Mouse (Mus musculus): Measurements from ENCODE around the gene Dnaja2.

DNA sequence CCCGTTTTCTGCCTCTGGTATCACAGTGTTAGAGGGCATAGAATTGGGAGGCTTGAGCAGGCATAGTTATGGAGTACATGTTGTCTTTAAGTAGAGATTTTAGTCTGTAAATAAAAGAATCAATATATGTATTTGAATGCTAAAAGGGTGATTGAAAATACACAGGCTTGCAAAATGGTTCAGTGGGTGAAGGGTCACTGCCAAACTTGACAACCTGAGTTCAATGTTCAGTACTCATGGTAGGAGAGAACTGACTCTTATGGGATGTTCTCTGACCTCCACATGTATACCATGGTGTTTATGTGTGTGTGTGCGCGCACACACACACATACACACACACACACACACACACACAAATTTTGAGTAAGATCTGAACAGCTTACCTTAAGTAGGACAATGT is 22.5 kb upstream of the Dnaja2 start:
- no peak for TF ChIP-seq CTCF (IDR thresholded peaks at IDR 0.05; ENCODE audit: low read depth, low read length)
- no peak for TF ChIP-seq GATA1 (IDR thresholded peaks at IDR 0.05; ENCODE audit: borderline replicate concordance, low read length)
- no peak for TF ChIP-seq TAL1 (conservative IDR thresholded peaks at IDR 0.05; ENCODE audit: low read depth, low read length)
- TF ChIP-seq POLR2AphosphoS5 (IDR thresholded peaks at IDR 0.05; ENCODE audit: insufficient replicate concordance, low read depth, low read length): no peak

Data from G1E (cell line).